Mouse (Mus musculus) myocyte (in vitro differentiated cells): ENCODE data around the gene Rbmx2. TPM values are rescaled to one million over a fixed set of nuclear protein-coding genes. Genes with fewer than 3 reads are reported as not detected.
A peak's percentile ranks its signal among the peaks of the same experiment; 100 is the strongest.

Source experiments
- H3K27me3 ChIP-seq: one replicate; pipeline ENCODE4 v1.6.1; 2011; ENCODE audit not compliant: control insufficient read depth, insufficient read depth, insufficient read length
- H3K36me3 ChIP-seq: one replicate; pipeline ENCODE4 v1.6.1; 2011; ENCODE audit not compliant: control insufficient read depth, insufficient read depth
- H3K4me2 ChIP-seq: one replicate; pipeline ENCODE4 v1.6.1; 2011; ENCODE audit warnings: low read depth, control low read depth
- H3K4me3 ChIP-seq: one replicate; pipeline ENCODE4 v1.5.1; 2011; ENCODE audit warnings: mild to moderate bottlenecking, control low read depth, moderate library complexity
- H3K79me2 ChIP-seq: one replicate; pipeline ENCODE4 v1.6.1; 2011; ENCODE audit not compliant: control insufficient read depth, insufficient read depth
- H3ac ChIP-seq: one replicate; pipeline ENCODE4 v1.6.1; 2011; ENCODE audit not compliant: control insufficient read depth, insufficient read length
- CEBPB ChIP-seq: IDR thresholded peaks from 2 replicates; pipeline ENCODE4 v1.6.1; 2011; ENCODE audit warnings: mild to moderate bottlenecking, moderate library complexity; ENCODE audit not compliant: poor library complexity, insufficient read depth, severe bottlenecking
- E2F4 ChIP-seq: IDR thresholded peaks from one replicate; pipeline ENCODE4 v1.6.1; 2011; ENCODE audit warnings: mild to moderate bottlenecking, control low read depth, moderate library complexity; ENCODE audit not compliant: insufficient read depth
- MAX ChIP-seq: IDR thresholded peaks from one replicate; pipeline ENCODE4 v1.6.1; 2011; ENCODE audit warnings: low read depth, mild to moderate bottlenecking, control low read depth
- MYOD1 ChIP-seq, 3 experiments: IDR thresholded peaks; one replicate each; pipeline ENCODE4 v1.6.1; 2011; ENCODE audit warnings: control low read depth in 2 of 3, low read depth in 2 of 3, mild to moderate bottlenecking in 2 of 3, moderate library complexity in 1 of 3; ENCODE audit not compliant: insufficient read length in 2 of 3, control insufficient read depth in 1 of 3
- MYOG ChIP-seq, 3 experiments: IDR thresholded peaks; one replicate each; pipeline ENCODE4 v1.6.1; 2011; ENCODE audit warnings: control low read depth in 2 of 3, low read depth in 2 of 3, mild to moderate bottlenecking in 2 of 3; ENCODE audit not compliant: insufficient read length in 2 of 3, control insufficient read depth in 1 of 3, insufficient read depth in 1 of 3
- POLR2A ChIP-seq: IDR thresholded peaks from one replicate; pipeline ENCODE4 v1.6.1; 2011; ENCODE audit warnings: low read depth, mild to moderate bottlenecking, control low read depth, moderate library complexity; ENCODE audit not compliant: insufficient read length
- POLR2AphosphoS2 ChIP-seq: IDR thresholded peaks from one replicate; pipeline ENCODE4 v1.6.1; 2011; ENCODE audit warnings: low read depth, control low read depth; ENCODE audit not compliant: insufficient read length
- REST ChIP-seq: IDR thresholded peaks from one replicate; pipeline ENCODE4 v1.6.1; 2011; ENCODE audit warnings: mild to moderate bottlenecking, control low read depth, moderate library complexity; ENCODE audit not compliant: insufficient read depth, insufficient read length
- SRF ChIP-seq: IDR thresholded peaks from one replicate; pipeline ENCODE4 v1.6.1; 2011; ENCODE audit warnings: low read depth; ENCODE audit not compliant: control insufficient read depth, insufficient read length
- TCF12 ChIP-seq: IDR thresholded peaks from one replicate; pipeline ENCODE4 v1.6.1; 2011; ENCODE audit warnings: mild to moderate bottlenecking, control low read depth; ENCODE audit not compliant: poor library complexity, insufficient read depth, severe bottlenecking
- TCF3 ChIP-seq: IDR thresholded peaks from one replicate; pipeline ENCODE4 v1.6.1; 2011; ENCODE audit warnings: low read depth, control low read depth; ENCODE audit not compliant: insufficient read length
- USF1 ChIP-seq: IDR thresholded peaks from one replicate; pipeline ENCODE4 v1.6.1; 2011; ENCODE audit warnings: low read depth, mild to moderate bottlenecking, control low read depth, moderate library complexity
- polyA plus RNA-seq: library from polyadenylated mRNA; unstranded; fragments of >200 nt; fragmentation: generic; extraction: Trizol; gene quantifications from one replicate; pipeline ENCODE4 v1.2.1, GENCODE M21; 2012; ENCODE audit warnings: missing spikeins

Gene Rbmx2
- polyA plus RNA-seq: 3.7 TPM

DNA sequence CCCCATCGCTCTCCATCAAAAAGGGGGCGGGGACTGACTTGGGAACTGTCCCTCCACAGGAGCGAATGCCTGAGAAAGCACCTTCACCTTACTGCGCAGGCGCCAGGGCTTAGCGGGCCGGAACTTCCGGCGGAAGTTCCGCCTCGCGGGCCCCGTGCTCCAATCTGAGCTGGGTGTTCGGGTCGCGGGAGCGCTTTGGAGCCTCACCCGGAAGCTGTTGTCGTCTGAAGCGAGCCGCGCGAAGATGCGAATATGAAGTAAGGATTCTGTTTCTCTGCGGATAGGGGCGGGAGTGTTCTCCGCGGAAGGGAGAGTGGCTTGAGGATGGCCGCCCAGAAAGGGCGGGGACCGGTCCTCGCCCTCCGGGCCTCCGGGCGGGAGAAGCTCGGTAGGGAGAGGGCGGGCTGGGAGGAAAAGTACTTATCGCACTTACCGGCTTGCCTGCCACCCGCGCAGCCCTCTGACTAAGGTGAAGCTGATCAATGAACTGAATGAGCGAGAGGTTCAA lies at the start of gene Rbmx2:
Rbmx2 (plus strand) TSS at position 141 of the 508 bp plus-strand sequence.
- H3K4me3 ChIP-seq: peak within 1 kb of the TSS; percentile 35
- peak within 1 kb of the TSS; percentile 80 for H3K4me2 ChIP-seq
- no peaks in the 10 kb centered on the region for H3K36me3 ChIP-seq
- peaks cover 5% of the 10 kb centered on the region for H3K79me2 ChIP-seq
- no peaks in the 10 kb centered on the region for H3K27me3 ChIP-seq
- H3ac ChIP-seq: no peak within 1 kb of the TSS
- no peak for TF ChIP-seq TCF3
- peak; percentile 84 for TF ChIP-seq E2F4

DNA sequence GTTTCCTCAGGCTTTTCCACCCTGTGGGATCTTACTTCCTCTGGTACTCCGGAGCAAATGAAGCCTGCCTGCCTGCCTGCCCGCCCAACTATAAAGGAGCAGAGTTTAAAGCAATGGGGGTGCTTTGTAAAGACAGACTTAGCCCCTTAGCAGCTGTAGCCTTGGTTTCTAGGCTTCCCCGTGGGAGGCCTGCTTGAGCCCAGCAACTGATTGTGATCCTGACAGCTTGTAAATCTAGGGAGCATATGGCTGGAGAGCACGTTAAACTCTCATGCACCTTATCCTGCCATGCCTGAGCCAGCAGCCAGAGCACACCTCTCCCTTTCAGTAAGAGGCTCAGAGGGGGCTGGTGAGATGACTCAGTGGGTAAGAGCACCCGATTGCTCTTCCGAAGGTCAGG lies 28.0 kb upstream of the Rbmx2 start:
- H3K36me3 ChIP-seq: no peaks in the 10 kb centered on the region
- no peak overlapping the region for H3ac ChIP-seq
- H3K27me3 ChIP-seq: no peaks in the 10 kb centered on the region
- H3K79me2 ChIP-seq: no peaks in the 10 kb centered on the region
- no peak overlapping the region for H3K4me3 ChIP-seq
- H3K4me2 ChIP-seq: no peak overlapping the region
- TF ChIP-seq POLR2AphosphoS2 (no peak), MYOG (IDR thresholded peaks at IDR 0.05; ENCODE audit: control insufficient read depth in 1 of 3, insufficient read depth in 1 of 3, insufficient read length in 2 of 3, low read depth in 2 of 3) (no peak), TCF12 (no peak), POLR2A (no peak), USF1 (no peak), MAX (no peak), TCF3 (no peak), REST (no peak), CEBPB (no peak), MYOD1 (IDR thresholded peaks at IDR 0.05; ENCODE audit: control insufficient read depth in 1 of 3, insufficient read length in 2 of 3, low read depth in 2 of 3) (no peak), SRF (no peak), E2F4 (no peak)

GRCm38 (mm10) chrX:48669588-48669987 lies 25.2 kb upstream of the Rbmx2 start:
- TF ChIP-seq TCF12: no peak
- no peak for TF ChIP-seq MYOG (IDR thresholded peaks at IDR 0.05; ENCODE audit: control insufficient read depth in 1 of 3, insufficient read depth in 1 of 3, insufficient read length in 2 of 3, low read depth in 2 of 3)
- no peak for TF ChIP-seq SRF
- TF ChIP-seq USF1: no peak
- TF ChIP-seq TCF3: no peak
- no peak for TF ChIP-seq CEBPB
- no peak for TF ChIP-seq REST
- TF ChIP-seq MYOD1 (IDR thresholded peaks at IDR 0.05; ENCODE audit: control insufficient read depth in 1 of 3, insufficient read length in 2 of 3, low read depth in 2 of 3): no peak
- TF ChIP-seq E2F4: no peak
- no peak for TF ChIP-seq MAX
- TF ChIP-seq POLR2A: no peak
- TF ChIP-seq POLR2AphosphoS2: no peak
- H3ac ChIP-seq: no peak overlapping the region
- no peaks in the 10 kb centered on the region for H3K79me2 ChIP-seq
- no peaks in the 10 kb centered on the region for H3K36me3 ChIP-seq
- H3K4me2 ChIP-seq: no peak overlapping the region
- no peak overlapping the region for H3K4me3 ChIP-seq
- no peaks in the 10 kb centered on the region for H3K27me3 ChIP-seq

DNA sequence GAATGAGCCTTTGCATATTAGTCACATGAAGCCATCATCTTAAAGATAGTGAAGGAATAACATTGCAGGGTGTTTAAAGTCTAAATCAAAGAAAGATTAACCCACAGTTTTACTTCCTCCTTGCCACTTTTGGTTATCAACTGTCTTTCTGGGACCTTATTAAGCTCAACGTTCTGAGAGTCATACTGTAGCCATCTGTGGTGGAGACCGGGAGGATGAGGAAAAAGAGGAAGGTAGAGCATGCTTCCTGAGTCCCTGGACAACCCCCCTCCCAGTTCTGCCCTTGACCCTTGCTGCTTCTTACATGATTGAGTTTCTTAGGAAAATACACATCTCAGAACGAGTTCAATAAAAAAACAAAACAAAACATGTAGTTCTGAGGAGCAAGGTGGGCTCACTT lies 23.1 kb upstream of the Rbmx2 start:
- H3K4me3 ChIP-seq: no peak overlapping the region
- H3K79me2 ChIP-seq: no peaks in the 10 kb centered on the region
- no peaks in the 10 kb centered on the region for H3K36me3 ChIP-seq
- H3ac ChIP-seq: no peak overlapping the region
- H3K27me3 ChIP-seq: no peaks in the 10 kb centered on the region
- TF ChIP-seq POLR2AphosphoS2: no peak
- TF ChIP-seq MYOG (IDR thresholded peaks at IDR 0.05; ENCODE audit: control insufficient read depth in 1 of 3, insufficient read depth in 1 of 3, insufficient read length in 2 of 3, low read depth in 2 of 3): no peak
- no peak for TF ChIP-seq POLR2A
- no peak for TF ChIP-seq MAX
- TF ChIP-seq MYOD1 (IDR thresholded peaks at IDR 0.05; ENCODE audit: control insufficient read depth in 1 of 3, insufficient read length in 2 of 3, low read depth in 2 of 3): no peak
- TF ChIP-seq TCF12: no peak
- no peak for TF ChIP-seq SRF
- no peak for TF ChIP-seq USF1
- TF ChIP-seq CEBPB: no peak
- TF ChIP-seq REST: no peak
- no peak overlapping the region for H3K4me2 ChIP-seq

DNA sequence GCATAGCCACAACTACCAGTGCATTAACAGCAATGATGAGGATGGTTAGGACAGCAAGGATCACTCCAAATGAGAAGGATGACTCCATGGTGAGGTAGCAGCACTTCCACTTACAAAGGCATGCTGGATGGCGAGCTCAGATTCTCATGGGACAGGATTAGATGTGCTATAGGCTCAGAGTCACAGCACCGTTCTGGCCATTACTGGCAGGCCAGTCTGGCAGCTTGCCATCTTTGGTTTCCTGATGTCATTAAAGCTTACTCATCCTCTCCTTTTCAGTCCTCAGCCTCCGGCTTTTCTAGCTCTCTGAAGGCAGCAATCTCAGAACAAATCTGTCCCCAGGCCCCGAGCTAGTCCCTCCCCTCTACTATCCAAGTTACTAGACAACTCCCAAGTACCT lies 20.6 kb upstream of the Rbmx2 start, which contains the start of gene Gpr119:
Gpr119 (minus strand) TSS at position 308 of the 400 bp plus-strand sequence.
- H3K4me2 ChIP-seq: no peak within 1 kb of the TSS

More for the DNA sequence above, 20.6 kb upstream of the Rbmx2 start, which contains the start of gene Gpr119:
- Histone ChIP-seq H3K4me3 (no peak within 1 kb of the TSS), H3K79me2 (no peaks in the 10 kb centered on the region), H3K27me3 (no peaks in the 10 kb centered on the region), H3K36me3 (no peaks in the 10 kb centered on the region), H3ac (no peak within 1 kb of the TSS)
- no peak for TF ChIP-seq POLR2AphosphoS2
- no peak for TF ChIP-seq E2F4
